ENCODE assay signal across 21 mouse cellular contexts in genomic region chr7:101332045-101332831, GRCm38 (mm10). TPM values are rescaled to one million over a fixed set of nuclear protein-coding genes. Genes with fewer than 3 reads are reported as not detected.
DNase-seq lines count a peak whose midpoint lies in the region; ATAC-seq and TF ChIP-seq lines count a peak whose summit lies in the region.
"Had no signal": no experiment of that assay in that cellular context is flagged by ENCODE, and none has a peak within 500 bp of the region (broad histone marks: within the 10 kb centered on the region; RNA-seq: fewer than 3 reads in every experiment).

No protein-coding gene starts in this region.

- TF ChIP-seq EP300 in lung, postnatal 0 days (IDR thresholded peaks at IDR 0.05): no peak

- DNase-seq in retina, embryonic 14.5 days (ENCODE audit: low spot score): peak; percentile 38
- DNase-seq in retina, postnatal 1 day: no peak
- no peak for DNase-seq in liver, embryonic 13.5 days
- DNase-seq in lung, postnatal 0 days (ENCODE audit: low spot score): no peak
- DNase-seq in right cerebral cortex, postnatal 10 days (ENCODE audit: low spot score in 2 of 2): no peak
- DNase-seq: cerebellum, postnatal 10 days; gastrocnemius, postnatal 25 days; kidney, adult 18-20 months; kidney, postnatal 14 days; left cerebral cortex, postnatal 4 days; lung, postnatal 10 days; right cerebral cortex, postnatal 25 days; thymus, adult 2 months had no signal

- ATAC-seq in intestine, embryonic 15.5 days: 0 out of 2 replicates have a peak, but pooled peaks have one; percentile 39
- ATAC-seq in intestine, postnatal 0 days: no peak
- peak; percentile 37; the same call in 1 of the 2 replicates for ATAC-seq in liver, embryonic 13.5 days (ENCODE audit: low read depth)
- ATAC-seq in lung, postnatal 0 days: no peak
- ATAC-seq: forebrain, embryonic 15.5 days; hindbrain, embryonic 16.5 days had no signal

- no peaks in the 10 kb centered on the region for H3K9me3 ChIP-seq in intestine, embryonic 15.5 days
- H3K9me3 ChIP-seq in intestine, postnatal 0 days (ENCODE audit: control insufficient read depth): no peaks in the 10 kb centered on the region
- H3K9me3 ChIP-seq in liver, embryonic 13.5 days (replicated peaks): no peaks in the 10 kb centered on the region
- H3K9me3 ChIP-seq in lung, postnatal 0 days (ENCODE audit: low read length): no peaks in the 10 kb centered on the region
- H3K9me3 ChIP-seq: forebrain, embryonic 15.5 days; stomach, embryonic 15.5 days had no signal

- no peaks in the 10 kb centered on the region for H3K27me3 ChIP-seq in intestine, embryonic 15.5 days (replicated peaks)
- H3K27me3 ChIP-seq in intestine, postnatal 0 days (replicated peaks; ENCODE audit: control insufficient read depth, insufficient read depth, low read length): no peaks in the 10 kb centered on the region
- no peaks in the 10 kb centered on the region for H3K27me3 ChIP-seq in liver, embryonic 13.5 days
- no peaks in the 10 kb centered on the region for H3K27me3 ChIP-seq in lung, postnatal 0 days (replicated peaks; ENCODE audit: insufficient read depth, low read length)
- H3K27me3 ChIP-seq: forebrain, embryonic 15.5 days; stomach, embryonic 15.5 days had no signal

- no peak for TF ChIP-seq CTCF in intestine, postnatal 0 days (IDR thresholded peaks at IDR 0.05; ENCODE audit: low read depth)
- no peak for TF ChIP-seq CTCF in lung, postnatal 0 days (IDR thresholded peaks at IDR 0.05)

- no peak overlapping the region for H3K27ac ChIP-seq in intestine, embryonic 15.5 days
- no peak overlapping the region for H3K27ac ChIP-seq in intestine, postnatal 0 days (ENCODE audit: low read depth, low read length)
- no peak overlapping the region for H3K27ac ChIP-seq in liver, embryonic 13.5 days
- H3K27ac ChIP-seq in lung, postnatal 0 days (ENCODE audit: low read length): no peak overlapping the region
- H3K27ac ChIP-seq: forebrain, embryonic 15.5 days; left cerebral cortex, adult 2 months; liver, embryonic 14.5 days; stomach, embryonic 15.5 days had no signal

- H3K9ac ChIP-seq in intestine, embryonic 15.5 days: no peak overlapping the region
- H3K9ac ChIP-seq in intestine, postnatal 0 days (ENCODE audit: low read depth, low read length): no peak overlapping the region
- no peak overlapping the region for H3K9ac ChIP-seq in liver, embryonic 13.5 days
- no peak overlapping the region for H3K9ac ChIP-seq in lung, postnatal 0 days (replicated peaks; ENCODE audit: low read depth)
- H3K9ac ChIP-seq: forebrain, embryonic 15.5 days; liver, embryonic 14.5 days; stomach, embryonic 15.5 days had no signal

- H3K4me3 ChIP-seq in intestine, embryonic 15.5 days (replicated peaks): no peak overlapping the region
- H3K4me3 ChIP-seq in intestine, postnatal 0 days (ENCODE audit: low read depth, low read length): no peak overlapping the region
- no peak overlapping the region for H3K4me3 ChIP-seq in liver, embryonic 13.5 days (replicated peaks)
- no peak overlapping the region for H3K4me3 ChIP-seq in lung, postnatal 0 days (ENCODE audit: low read depth, low read length)
- H3K4me3 ChIP-seq: forebrain, embryonic 15.5 days; left cerebral cortex, adult 2 months; myocyte; stomach, embryonic 15.5 days had no signal

- H3K36me3 ChIP-seq in intestine, embryonic 15.5 days: no peaks in the 10 kb centered on the region
- H3K36me3 ChIP-seq in intestine, postnatal 0 days (ENCODE audit: control insufficient read depth, insufficient read depth): peaks cover 3% of the 10 kb centered on the region; the same call in 1 of the 2 replicates
- peaks cover 44% of the 10 kb centered on the region for H3K36me3 ChIP-seq in liver, embryonic 13.5 days
- no peaks in the 10 kb centered on the region for H3K36me3 ChIP-seq in lung, postnatal 0 days (ENCODE audit: insufficient read depth, low read length)
- H3K36me3 ChIP-seq: forebrain, embryonic 15.5 days had no signal

- 81% methylated on average over 5 of the region's 5 CpGs for WGBS in intestine, embryonic 15.5 days
- WGBS in intestine, postnatal 0 days: 83% methylated on average over 5 of the region's 5 CpGs
- 74% methylated on average over 5 of the region's 5 CpGs for WGBS in liver, embryonic 13.5 days (ENCODE audit: insufficient replicate concordance)
- WGBS in lung, postnatal 0 days: 90% methylated on average over 5 of the region's 5 CpGs

- H3K4me1 ChIP-seq in intestine, embryonic 15.5 days (replicated peaks): peaks cover 29% of the 10 kb centered on the region
- H3K4me1 ChIP-seq in intestine, postnatal 0 days (replicated peaks; ENCODE audit: control insufficient read depth, insufficient read depth, low read length): no peaks in the 10 kb centered on the region
- H3K4me1 ChIP-seq in liver, embryonic 13.5 days (replicated peaks): peaks cover 61% of the 10 kb centered on the region
- no peaks in the 10 kb centered on the region for H3K4me1 ChIP-seq in lung, postnatal 0 days (ENCODE audit: insufficient read depth, low read depth, low read length)

- H3K4me2 ChIP-seq in intestine, embryonic 15.5 days (replicated peaks): no peak overlapping the region
- H3K4me2 ChIP-seq in intestine, postnatal 0 days (replicated peaks; ENCODE audit: low read depth): no peak overlapping the region
- H3K4me2 ChIP-seq in liver, embryonic 13.5 days: no peak overlapping the region
- H3K4me2 ChIP-seq in lung, postnatal 0 days (replicated peaks; ENCODE audit: low read depth, low read length): no peak overlapping the region
- H3K4me2 ChIP-seq: forebrain, embryonic 15.5 days; stomach, embryonic 15.5 days had no signal

RNA-seq across cellular contexts. Expression of gene Stard10, which starts 15.4 kb away (rescaled TPM):
- 111 and 125 TPM in 2 replicates for polyA plus RNA-seq in intestine, embryonic 15.5 days (2015; fragmentation: Nextera tagmentation; extraction: Ambion mirVana)
- 63.7 and 71.7 TPM in 2 replicates for polyA plus RNA-seq in intestine, postnatal 0 days (2015; fragmentation: Nextera tagmentation; extraction: Ambion mirVana)
- 78.5 and 81.3 TPM in 2 replicates for polyA plus RNA-seq in liver, embryonic 13.5 days (2015; fragmentation: Nextera tagmentation; extraction: Ambion mirVana)
- 40.3 and 46.3 TPM in 2 replicates for polyA plus RNA-seq in lung, postnatal 0 days (2015; fragmentation: Nextera tagmentation; extraction: Ambion mirVana)

RNA-seq across cellular contexts. Expression of gene Arap1, which starts 15.6 kb away (rescaled TPM):
- 56.3 and 58.4 TPM in 2 replicates for polyA plus RNA-seq in intestine, embryonic 15.5 days (2015; fragmentation: Nextera tagmentation; extraction: Ambion mirVana)
- polyA plus RNA-seq in intestine, postnatal 0 days (2015; fragmentation: Nextera tagmentation; extraction: Ambion mirVana): 31.2 and 35.3 TPM in 2 replicates
- polyA plus RNA-seq in liver, embryonic 13.5 days (2015; fragmentation: Nextera tagmentation; extraction: Ambion mirVana): 13.1 and 14.8 TPM in 2 replicates
- 105 and 110 TPM in 2 replicates for polyA plus RNA-seq in lung, postnatal 0 days (2015; fragmentation: Nextera tagmentation; extraction: Ambion mirVana)

RNA-seq across cellular contexts. Expression of gene Atg16l2, which starts 30.2 kb away (rescaled TPM):
- 14.3 and 16.1 TPM in 2 replicates for polyA plus RNA-seq in intestine, embryonic 15.5 days (2015; fragmentation: Nextera tagmentation; extraction: Ambion mirVana)
- polyA plus RNA-seq in intestine, postnatal 0 days (2015; fragmentation: Nextera tagmentation; extraction: Ambion mirVana): 5.2 and 6.2 TPM in 2 replicates
- 4.2 and 4.9 TPM in 2 replicates for polyA plus RNA-seq in liver, embryonic 13.5 days (2015; fragmentation: Nextera tagmentation; extraction: Ambion mirVana)
- polyA plus RNA-seq in lung, postnatal 0 days (2015; fragmentation: Nextera tagmentation; extraction: Ambion mirVana): 12.9 and 17.1 TPM in 2 replicates

Comparison
In these comparisons a context has a peak if more than half of its experiments do, and no peak if none do; other contexts are left out.
1. ATAC-seq: peak in intestine, embryonic 15.5 days (single experiment) and liver, embryonic 13.5 days (single experiment); none in intestine, postnatal 0 days (single experiment) and lung, postnatal 0 days (single experiment).